9 mouse cellular contexts compared by ENCODE assay signal in genomic region chr17:33825462-33825861, GRCm38 (mm10). TPM values are rescaled to one million over a fixed set of nuclear protein-coding genes. Genes with fewer than 3 reads are reported as not detected.
DNase-seq lines count a peak whose midpoint lies in the region; ATAC-seq and TF ChIP-seq lines count a peak whose summit lies in the region.
"Had no signal": no experiment of that assay in that cellular context is flagged by ENCODE, and none has a peak within 500 bp of the region (broad histone marks: within the 10 kb centered on the region; RNA-seq: fewer than 3 reads in every experiment).

No protein-coding gene starts in this region.

- H3K36me3 ChIP-seq in forebrain, embryonic 13.5 days (ENCODE audit: poor library complexity, severe bottlenecking) = peaks cover 42% of the 10 kb centered on the region
- H3K36me3 ChIP-seq in liver, embryonic 12.5 days = peaks cover 62% of the 10 kb centered on the region

- no peak for TF ChIP-seq POLR2A in cerebellum, adult 2 months (IDR thresholded peaks at IDR 0.05; ENCODE audit: borderline replicate concordance, insufficient read depth, low read length)

- peak overlapping the region; percentile 81 for H3K4me2 ChIP-seq in forebrain, embryonic 13.5 days
- H3K4me2 ChIP-seq in liver, embryonic 12.5 days = peak overlapping the region; percentile 76

- H3K9ac ChIP-seq in forebrain, embryonic 13.5 days = peak overlapping the region; percentile 85; the same call in 1 of the 2 replicates
- H3K9ac ChIP-seq in liver, embryonic 12.5 days = peak overlapping the region; percentile 85

- H3K4me1 ChIP-seq in cerebellum, adult 2 months (ENCODE audit: control insufficient read depth, insufficient read depth, low read length) = peaks cover 13% of the 10 kb centered on the region
- H3K4me1 ChIP-seq in forebrain, embryonic 13.5 days = peaks cover 45% of the 10 kb centered on the region
- H3K4me1 ChIP-seq in liver, embryonic 12.5 days = peaks cover 48% of the 10 kb centered on the region

- peak overlapping the region; percentile 30 for H3K4me3 ChIP-seq in cerebellum, adult 2 months (replicated peaks; ENCODE audit: insufficient read depth, low read depth, low read length)
- peak overlapping the region; percentile 85 for H3K4me3 ChIP-seq in forebrain, embryonic 13.5 days
- peak overlapping the region; percentile 82 for H3K4me3 ChIP-seq in liver, embryonic 12.5 days

- DNase-seq in cerebellum, adult 2 months = no peak
- no peak for DNase-seq in cerebellum, adult 8-10 months
- peak; percentile 20 for DNase-seq in 3T3-L1 (ENCODE audit: low read depth, low spot score)
- no peak for DNase-seq in urinary bladder, adult 2 months (ENCODE audit: low spot score)
- DNase-seq in ovary, adult 18-20 months (ENCODE audit: low spot score) = no peak
- DNase-seq in left cerebral cortex, adult 11 months (ENCODE audit: low spot score) = no peak
- DNase-seq: B cell, adult 2 months had no signal

- H3K27me3 ChIP-seq in cerebellum, adult 2 months (ENCODE audit: control insufficient read depth, insufficient read depth, low read length) = no peaks in the 10 kb centered on the region
- no peaks in the 10 kb centered on the region for H3K27me3 ChIP-seq in forebrain, embryonic 13.5 days
- no peaks in the 10 kb centered on the region for H3K27me3 ChIP-seq in liver, embryonic 12.5 days (replicated peaks)

- TF ChIP-seq CTCF in cerebellum, adult 2 months (IDR thresholded peaks at IDR 0.05; ENCODE audit: borderline replicate concordance, insufficient read depth, low read depth, low read length) = no peak

- WGBS in cerebellum, adult 2 months = 76% methylated on average over 8 of the region's 8 CpGs
- WGBS in forebrain, embryonic 13.5 days = 84% methylated on average over 8 of the region's 8 CpGs
- WGBS in liver, embryonic 12.5 days (ENCODE audit: insufficient replicate concordance) = 73% methylated on average over 8 of the region's 8 CpGs

- H3K9me3 ChIP-seq in forebrain, embryonic 13.5 days (replicated peaks) = no peaks in the 10 kb centered on the region
- H3K9me3 ChIP-seq in liver, embryonic 12.5 days (replicated peaks) = no peaks in the 10 kb centered on the region

- no peak for ATAC-seq in forebrain, embryonic 13.5 days
- ATAC-seq in liver, embryonic 12.5 days = no peak

- no peak overlapping the region for H3K27ac ChIP-seq in cerebellum, adult 2 months (ENCODE audit: insufficient read depth, low read length)
- no peak overlapping the region for H3K27ac ChIP-seq in forebrain, embryonic 13.5 days
- no peak overlapping the region for H3K27ac ChIP-seq in liver, embryonic 12.5 days

RNA-seq across cellular contexts. Expression of gene Ndufa7, which starts 1.1 kb away (rescaled TPM):
- 341 and 361 TPM in 2 replicates for polyA plus RNA-seq in cerebellum, adult 2 months (2012; rRNA removed)
- 473 and 507 TPM in 2 replicates for polyA plus RNA-seq in forebrain, embryonic 13.5 days (2015; fragmentation: Nextera tagmentation; extraction: Ambion mirVana)
- polyA plus RNA-seq in liver, embryonic 12.5 days (2016; fragmentation: Nextera tagmentation; extraction: Ambion mirVana) = 296 and 311 TPM in 2 replicates
- 307 and 382 TPM in 2 replicates for polyA plus RNA-seq in urinary bladder, adult 2 months (2012; rRNA removed)

RNA-seq across cellular contexts. Expression of gene Rps28, which starts 1.1 kb away (rescaled TPM):
- polyA plus RNA-seq in cerebellum, adult 2 months (2012; rRNA removed) = 471 and 493 TPM in 2 replicates
- 779 and 868 TPM in 2 replicates for polyA plus RNA-seq in forebrain, embryonic 13.5 days (2015; fragmentation: Nextera tagmentation; extraction: Ambion mirVana)
- 689 and 715 TPM in 2 replicates for polyA plus RNA-seq in liver, embryonic 12.5 days (2016; fragmentation: Nextera tagmentation; extraction: Ambion mirVana)
- 1,557 and 1,878 TPM in 2 replicates for polyA plus RNA-seq in urinary bladder, adult 2 months (2012; rRNA removed)

RNA-seq across cellular contexts. Expression of gene Kank3, which starts 15.1 kb away (rescaled TPM):
- 52.1 and 59.5 TPM in 2 replicates for polyA plus RNA-seq in cerebellum, adult 2 months (2012; rRNA removed)
- polyA plus RNA-seq in forebrain, embryonic 13.5 days (2015; fragmentation: Nextera tagmentation; extraction: Ambion mirVana) = 27.3 and 29.0 TPM in 2 replicates
- polyA plus RNA-seq in liver, embryonic 12.5 days (2016; fragmentation: Nextera tagmentation; extraction: Ambion mirVana) = 12.6 and 13.2 TPM in 2 replicates
- 65.6 and 79.0 TPM in 2 replicates for polyA plus RNA-seq in urinary bladder, adult 2 months (2012; rRNA removed)

RNA-seq across cellular contexts. Expression of gene Cd320, which starts 17.4 kb away (rescaled TPM):
- polyA plus RNA-seq in cerebellum, adult 2 months (2012; rRNA removed) = 34.4 and 34.7 TPM in 2 replicates
- 60.1 and 66.1 TPM in 2 replicates for polyA plus RNA-seq in forebrain, embryonic 13.5 days (2015; fragmentation: Nextera tagmentation; extraction: Ambion mirVana)
- polyA plus RNA-seq in liver, embryonic 12.5 days (2016; fragmentation: Nextera tagmentation; extraction: Ambion mirVana) = 22.2 and 24.1 TPM in 2 replicates
- 21.4 and 21.5 TPM in 2 replicates for polyA plus RNA-seq in urinary bladder, adult 2 months (2012; rRNA removed)

RNA-seq across cellular contexts. Expression of gene Angptl4, which starts 43.8 kb away (rescaled TPM):
- polyA plus RNA-seq in cerebellum, adult 2 months (2012; rRNA removed) = 1.6 and 1.9 TPM in 2 replicates
- polyA plus RNA-seq in forebrain, embryonic 13.5 days (2015; fragmentation: Nextera tagmentation; extraction: Ambion mirVana) = 8.6 and 10.0 TPM in 2 replicates
- 17.3 and 21.0 TPM in 2 replicates for polyA plus RNA-seq in liver, embryonic 12.5 days (2016; fragmentation: Nextera tagmentation; extraction: Ambion mirVana)
- 7.7 and 11.3 TPM in 2 replicates for polyA plus RNA-seq in urinary bladder, adult 2 months (2012; rRNA removed)

Comparison
In these comparisons a context has a peak if more than half of its experiments do, and no peak if none do; other contexts are left out.
1. H3K4me3 ChIP-seq: peak in every context shown above with its lines; median percentile 85 in forebrain, embryonic 13.5 days; 82 in liver, embryonic 12.5 days; 30 in cerebellum, adult 2 months.